Mouse (Mus musculus) liver, postnatal 0 days (tissue): Measurements from ENCODE around the gene Prkar1a.

Experiments used
- CTCF ChIP-seq: sonication (generic); IDR thresholded peaks from 2 replicates; pipeline ENCODE4 v1.5.1; 2016; ENCODE audit warnings: antibody characterized with exemption, low read depth
- EP300 ChIP-seq: IDR thresholded peaks from 2 replicates; pipeline ENCODE4 v1.6.1; 2016; ENCODE audit warnings: antibody characterized with exemption, low read depth, mild to moderate bottlenecking

- TF ChIP-seq CTCF (no peak), EP300 (no peak)
Observed at GRCm38 (mm10) chr11:109610046-109610794, 39.0 kb upstream of the Prkar1a start.
